Mouse (Mus musculus) lung, adult 18-20 months (tissue): ENCODE measurements around the gene Btrc.

Source experiments
- DNase-seq, 2 experiments: peaks; one replicate each; pipeline ENCODE4 v3.0.0; 2022; ENCODE audit warnings: mixed read lengths in 2 of 2

The Btrc gene

GRCm38 (mm10) chr19:45430971-45431633, 67.6 kb downstream of the Btrc start:
- peak in 1 of 2 experiments; percentile 33 for DNase-seq

- DNase-seq = no peak
These were observed 68.8 kb downstream of the Btrc start for GRCm38 (mm10) chr19:45432351-45432750.

- peak; percentile 73 to 82 for DNase-seq
These were observed 72.5 kb downstream of the Btrc start for GRCm38 (mm10) chr19:45436019-45436418.

- DNase-seq = no peak
These were observed 73.6 kb downstream of the Btrc start for GRCm38 (mm10) chr19:45437175-45437574.

GRCm38 (mm10) chr19:45438191-45438590, 74.7 kb downstream of the Btrc start:
- DNase-seq = no peak

GRCm38 (mm10) chr19:45438928-45439846, 75.7 kb downstream of the Btrc start:
- no peak for DNase-seq

GRCm38 (mm10) chr19:45440554-45441175, 77.1 kb downstream of the Btrc start:
- peak in 1 of 2 experiments; percentile 21 for DNase-seq

- DNase-seq = no peak
These were observed 78.2 kb downstream of the Btrc start for GRCm38 (mm10) chr19:45441717-45442116.

- DNase-seq = no peak
These were observed 81.9 kb downstream of the Btrc start for GRCm38 (mm10) chr19:45445253-45445933.

GRCm38 (mm10) chr19:45446631-45447030, 83.1 kb downstream of the Btrc start:
- no peak for DNase-seq

- no peak for DNase-seq
These were observed 83.7 kb downstream of the Btrc start for GRCm38 (mm10) chr19:45447222-45447621.

- no peak for DNase-seq
These were observed 84.4 kb downstream of the Btrc start for GRCm38 (mm10) chr19:45447886-45448285.

- no peak for DNase-seq
These were observed 90.9 kb downstream of the Btrc start for GRCm38 (mm10) chr19:45454391-45454790.

GRCm38 (mm10) chr19:45456896-45457295, 93.4 kb downstream of the Btrc start:
- no peak for DNase-seq

- DNase-seq = no peak
These were observed 95.2 kb downstream of the Btrc start for GRCm38 (mm10) chr19:45458702-45459101.

GRCm38 (mm10) chr19:45459931-45460665, 96.6 kb downstream of the Btrc start:
- no peak for DNase-seq

GRCm38 (mm10) chr19:45460749-45461736, 97.5 kb downstream of the Btrc start:
- DNase-seq = peak in 1 of 2 experiments; percentile 21

GRCm38 (mm10) chr19:45469760-45470159, 106.2 kb downstream of the Btrc start:
- no peak for DNase-seq

- peak in 1 of 2 experiments; percentile 24 for DNase-seq
These were observed 109.4 kb downstream of the Btrc start for GRCm38 (mm10) chr19:45472691-45473520.

GRCm38 (mm10) chr19:45474686-45475085, 111.2 kb downstream of the Btrc start:
- no peak for DNase-seq
